Mouse (Mus musculus): ENCODE measurements around the gene Rpl19.
A peak's percentile ranks its signal among the peaks of the same experiment; 100 is the strongest.

Gene Rpl19

GRCm38 (mm10) chr11:98057466-98057865 lies 31.0 kb downstream of the Rpl19 start:
- no peak for DNase-seq

DNA sequence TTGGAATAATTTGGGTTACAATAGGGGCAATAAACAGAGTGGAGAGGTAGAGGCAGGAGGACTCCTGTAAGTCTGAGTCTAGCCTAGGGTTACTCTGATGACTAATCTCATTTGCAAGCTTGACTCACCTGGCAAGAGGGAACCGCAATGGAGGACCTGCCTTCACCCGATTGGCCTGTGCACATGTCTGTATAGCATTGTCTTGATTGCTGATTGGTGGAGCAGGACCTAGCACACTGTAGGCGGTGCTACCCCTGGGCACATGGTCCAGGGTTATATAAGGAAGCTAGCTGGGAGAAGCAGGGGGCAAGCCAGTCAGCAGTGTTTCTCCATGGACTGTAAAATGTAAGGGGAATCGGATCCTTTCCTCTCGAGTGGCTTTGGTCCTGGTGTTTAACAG lies 31.5 kb downstream of the Rpl19 start:
- DNase-seq: no peak

- no peak for DNase-seq
Measured at GRCm38 (mm10) chr11:98059662-98060061, 33.2 kb downstream of the Rpl19 start.

DNA sequence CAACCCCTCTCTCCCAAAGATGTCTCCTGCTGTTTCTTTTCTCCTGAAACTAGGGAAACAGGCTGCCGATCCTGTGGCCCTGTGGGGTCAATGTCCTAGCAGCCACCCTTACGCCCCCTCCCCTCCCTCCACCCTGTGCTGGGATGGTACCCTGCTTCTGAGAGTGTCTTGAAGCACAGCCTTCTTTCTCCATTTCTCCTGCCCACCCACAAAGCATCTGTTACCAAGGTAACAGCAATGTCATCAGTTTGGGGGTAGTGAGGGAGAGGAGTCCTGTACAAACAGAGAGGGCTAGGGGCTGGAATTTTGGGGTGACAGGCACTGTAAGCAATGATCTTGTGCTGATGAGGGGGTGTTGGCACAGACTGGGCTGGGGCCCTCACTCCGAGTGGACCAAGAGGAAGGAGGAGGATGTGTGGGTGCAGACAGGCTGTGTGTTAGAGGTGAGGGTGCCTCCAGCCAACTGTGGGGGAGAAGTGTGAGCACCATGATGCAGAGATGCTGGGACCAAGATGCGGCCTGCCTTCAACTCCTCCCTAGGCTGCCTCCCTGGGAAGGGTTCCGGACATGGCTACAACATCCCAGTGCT lies 33.7 kb downstream of the Rpl19 start:
- DNase-seq: no peak

DNA sequence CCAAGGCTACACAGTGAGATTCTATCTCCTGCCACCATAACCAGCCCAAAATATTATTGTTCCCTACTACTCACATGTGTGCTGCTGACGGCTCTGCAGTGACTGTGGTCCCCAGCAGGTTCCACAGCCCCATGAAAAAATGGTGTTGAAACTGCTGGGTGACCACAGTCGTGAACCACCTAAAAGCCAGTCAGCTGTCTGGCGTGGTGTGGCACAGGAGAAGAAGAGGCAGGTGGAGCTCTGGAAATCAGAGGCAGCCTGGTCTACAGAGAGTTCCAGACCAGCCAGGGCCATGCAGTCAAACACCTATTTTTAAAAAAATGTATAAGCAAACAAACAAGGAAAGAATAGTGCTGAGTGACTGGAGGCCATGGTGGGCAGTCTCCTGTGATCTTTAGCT lies 34.9 kb downstream of the Rpl19 start:
- DNase-seq: no peak

GRCm38 (mm10) chr11:98061904-98062562 lies 35.5 kb downstream of the Rpl19 start:
- DNase-seq: peak; percentile 25

GRCm38 (mm10) chr11:98066201-98066600 lies 39.7 kb downstream of the Rpl19 start:
- no peak for DNase-seq

GRCm38 (mm10) chr11:98067255-98067654 lies 40.7 kb downstream of the Rpl19 start:
- no peak for DNase-seq

GRCm38 (mm10) chr11:98073442-98073841 lies 46.9 kb downstream of the Rpl19 start:
- DNase-seq: no peak

DNA sequence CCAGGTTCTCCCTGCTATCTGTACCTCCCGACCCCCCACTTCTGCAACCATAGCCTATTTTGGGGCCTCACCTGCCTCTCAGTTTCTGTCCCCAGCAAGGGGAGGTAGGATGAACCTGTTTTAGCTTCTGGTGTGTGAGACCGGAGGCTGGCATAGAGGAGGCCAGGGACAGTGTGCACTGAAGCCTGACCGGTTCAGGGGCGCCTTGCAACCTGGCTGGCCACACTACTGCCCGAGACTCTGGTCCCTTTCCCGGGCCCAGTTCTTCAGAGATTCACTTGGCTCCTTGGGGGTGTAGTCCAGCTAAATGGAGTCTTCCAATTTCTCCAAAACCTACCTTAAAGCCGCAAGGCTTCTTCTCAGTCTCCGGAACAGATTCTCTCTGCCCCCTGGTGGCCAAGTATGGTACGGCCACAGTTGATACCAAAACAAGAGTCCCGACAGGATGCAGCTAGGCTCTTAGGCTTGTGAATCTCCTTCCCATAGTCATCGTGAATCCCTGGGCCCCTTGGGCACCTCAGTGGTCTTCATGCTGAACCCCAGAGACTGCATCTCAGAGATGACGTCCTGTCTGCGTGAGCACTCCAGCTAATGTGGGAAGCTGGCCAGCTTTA lies 48.8 kb downstream of the Rpl19 start:
- peak; percentile 87 for DNase-seq

DNA sequence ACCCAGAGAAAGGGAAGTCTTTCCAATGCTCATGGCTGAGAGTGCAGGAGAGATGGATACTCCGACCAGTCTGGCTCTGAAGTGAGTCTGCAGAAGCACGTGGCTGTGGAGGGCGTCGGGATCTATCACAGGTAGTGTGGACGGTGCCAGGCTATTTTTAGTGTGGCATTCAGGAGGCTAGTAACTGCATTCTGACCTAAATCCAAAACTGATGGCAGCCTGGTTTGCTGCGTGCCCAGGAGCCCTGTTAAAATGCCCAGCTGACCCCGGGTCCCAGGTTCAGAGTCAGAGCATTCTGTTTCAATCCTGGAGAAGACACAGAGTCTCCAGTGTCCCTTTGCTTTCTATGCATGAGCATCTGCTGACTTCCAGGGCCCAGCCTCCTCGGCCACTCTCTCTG lies 50.6 kb downstream of the Rpl19 start:
- no peak for DNase-seq

All from kidney, postnatal 14 days (tissue).